Mouse (Mus musculus): ENCODE measurements around the gene Slc29a4. TPM values are rescaled to one million over a fixed set of nuclear protein-coding genes. Genes with fewer than 3 reads are reported as not detected.

Gene Slc29a4
- not detected for total RNA-seq (2018; cell fraction: chromatin; rRNA removed)
- total RNA-seq (2018; cell fraction: cytosol; rRNA removed): not detected
- total RNA-seq (2018; cell fraction: nucleus; rRNA removed): not detected
- not detected in 3 replicates for polyA plus RNA-seq (2018)

GRCm38 (mm10) chr5:142692248-142692647 lies at the start of gene Slc29a4:
Gene Slc29a4, plus strand, starts transcription at chr5:142692512.
- 71% methylated on average over 14 of the region's 14 CpGs for WGBS (ENCODE audit: missing documents)
- Histone ChIP-seq H3K36me3 (ENCODE audit: inconsistent target) (no peaks in the 10 kb centered on the region), H3K27ac (no peak within 1 kb of the TSS)

GRCm38 (mm10) chr5:142648162-142648561 lies 44.1 kb upstream of the Slc29a4 start:
- 89% methylated on average over 7 of the region's 7 CpGs for WGBS (ENCODE audit: missing documents)
- H3K27ac ChIP-seq: no peak overlapping the region
- H3K79me2 ChIP-seq (ENCODE audit: inconsistent target): peaks cover 47% of the 10 kb centered on the region; the same call in 1 of the 2 replicates
- H3K36me3 ChIP-seq (ENCODE audit: inconsistent target): no peaks in the 10 kb centered on the region
- H3K4me3 ChIP-seq (ENCODE audit: inconsistent target): no peak overlapping the region

More at GRCm38 (mm10) chr5:142692248-142692647, at the start of gene Slc29a4:
- H3K4me3 ChIP-seq (ENCODE audit: inconsistent target): no peak within 1 kb of the TSS
- no peaks in the 10 kb centered on the region for H3K79me2 ChIP-seq (ENCODE audit: inconsistent target)

- Histone ChIP-seq H3K36me3 (ENCODE audit: inconsistent target) (0 out of 2 replicates have a peak, but pooled peaks cover under 1% of the 10 kb centered on the region), H3K27ac (no peak overlapping the region), H3K4me3 (ENCODE audit: inconsistent target) (no peak overlapping the region), H3K79me2 (ENCODE audit: inconsistent target) (peaks cover 51% of the 10 kb centered on the region; the same call in 1 of the 2 replicates)
- WGBS (ENCODE audit: missing documents): 82% methylated on average over 4 of the region's 4 CpGs
These were observed 42.8 kb upstream of the Slc29a4 start for GRCm38 (mm10) chr5:142649460-142650050.

- Histone ChIP-seq H3K4me3 (ENCODE audit: inconsistent target) (no peak overlapping the region), H3K79me2 (ENCODE audit: inconsistent target) (peaks cover 51% of the 10 kb centered on the region; the same call in 1 of the 2 replicates), H3K36me3 (ENCODE audit: inconsistent target) (peaks cover 9% of the 10 kb centered on the region; the same call in 1 of the 2 replicates), H3K27ac (no peak overlapping the region)
- 90% methylated on average over 3 of the region's 3 CpGs for WGBS (ENCODE audit: missing documents)
These were observed 41.9 kb upstream of the Slc29a4 start for GRCm38 (mm10) chr5:142650390-142650789.

- H3K36me3 ChIP-seq (ENCODE audit: inconsistent target): peaks cover 12% of the 10 kb centered on the region
- H3K79me2 ChIP-seq (ENCODE audit: inconsistent target): peaks cover 51% of the 10 kb centered on the region; the same call in 1 of the 2 replicates
- H3K4me3 ChIP-seq (ENCODE audit: inconsistent target): no peak overlapping the region
- 90% methylated on average over 6 of the region's 6 CpGs for WGBS (ENCODE audit: missing documents)
- no peak overlapping the region for H3K27ac ChIP-seq
These were observed 41.4 kb upstream of the Slc29a4 start for GRCm38 (mm10) chr5:142650794-142651497.

GRCm38 (mm10) chr5:142652266-142652665 lies 40.0 kb upstream of the Slc29a4 start:
- Histone ChIP-seq H3K79me2 (ENCODE audit: inconsistent target) (peaks cover 49% of the 10 kb centered on the region; the same call in 1 of the 2 replicates), H3K4me3 (ENCODE audit: inconsistent target) (no peak overlapping the region), H3K27ac (no peak overlapping the region), H3K36me3 (ENCODE audit: inconsistent target) (peaks cover 25% of the 10 kb centered on the region)
- 94% methylated on average over 4 of the region's 4 CpGs for WGBS (ENCODE audit: missing documents)

- H3K27ac ChIP-seq: no peak overlapping the region
- WGBS (ENCODE audit: missing documents): 92% methylated on average over 7 of the region's 7 CpGs
- H3K36me3 ChIP-seq (ENCODE audit: inconsistent target): peaks cover 85% of the 10 kb centered on the region
- H3K4me3 ChIP-seq (ENCODE audit: inconsistent target): no peak overlapping the region
- no peaks in the 10 kb centered on the region for H3K79me2 ChIP-seq (ENCODE audit: inconsistent target)
These were observed 31.5 kb upstream of the Slc29a4 start for GRCm38 (mm10) chr5:142660656-142661434.

- peaks cover 60% of the 10 kb centered on the region for H3K36me3 ChIP-seq (ENCODE audit: inconsistent target)
- WGBS (ENCODE audit: missing documents): 83% methylated on average over 3 of the region's 3 CpGs
- no peak overlapping the region for H3K4me3 ChIP-seq (ENCODE audit: inconsistent target)
- H3K79me2 ChIP-seq (ENCODE audit: inconsistent target): no peaks in the 10 kb centered on the region
- no peak overlapping the region for H3K27ac ChIP-seq
These were observed 24.4 kb upstream of the Slc29a4 start for GRCm38 (mm10) chr5:142667921-142668320.

- Histone ChIP-seq H3K36me3 (ENCODE audit: inconsistent target) (peaks cover 53% of the 10 kb centered on the region), H3K4me3 (ENCODE audit: inconsistent target) (no peak overlapping the region), H3K79me2 (ENCODE audit: inconsistent target) (no peaks in the 10 kb centered on the region), H3K27ac (no peak overlapping the region)
- 96% methylated on average over 11 of the region's 11 CpGs for WGBS (ENCODE audit: missing documents)
These were observed 23.6 kb upstream of the Slc29a4 start for GRCm38 (mm10) chr5:142668556-142669263.

GRCm38 (mm10) chr5:142669726-142670125 lies 22.6 kb upstream of the Slc29a4 start:
- 93% methylated on average over 7 of the region's 7 CpGs for WGBS (ENCODE audit: missing documents)
- peaks cover 42% of the 10 kb centered on the region for H3K36me3 ChIP-seq (ENCODE audit: inconsistent target)
- no peak overlapping the region for H3K27ac ChIP-seq
- no peaks in the 10 kb centered on the region for H3K79me2 ChIP-seq (ENCODE audit: inconsistent target)
- no peak overlapping the region for H3K4me3 ChIP-seq (ENCODE audit: inconsistent target)

- H3K36me3 ChIP-seq (ENCODE audit: inconsistent target): peaks cover 9% of the 10 kb centered on the region; the same call in 1 of the 2 replicates
- H3K4me3 ChIP-seq (ENCODE audit: inconsistent target): no peak overlapping the region
- no peaks in the 10 kb centered on the region for H3K79me2 ChIP-seq (ENCODE audit: inconsistent target)
- no peak overlapping the region for H3K27ac ChIP-seq
- 39% methylated on average over 5 of the region's 5 CpGs for WGBS (ENCODE audit: missing documents)
These were observed 19.2 kb upstream of the Slc29a4 start for GRCm38 (mm10) chr5:142673082-142673481.

- whole genome bisulfite sequencing (ENCODE audit: missing documents): 91% methylated on average over 7 of the region's 7 CpGs
- Histone ChIP-seq H3K27ac (no peak overlapping the region), H3K4me3 (ENCODE audit: inconsistent target) (no peak overlapping the region), H3K36me3 (ENCODE audit: inconsistent target) (no peaks in the 10 kb centered on the region), H3K79me2 (ENCODE audit: inconsistent target) (no peaks in the 10 kb centered on the region)
These were observed 14.2 kb upstream of the Slc29a4 start for GRCm38 (mm10) chr5:142678141-142678571.

- no peaks in the 10 kb centered on the region for H3K79me2 ChIP-seq (ENCODE audit: inconsistent target)
- H3K4me3 ChIP-seq (ENCODE audit: inconsistent target): no peak overlapping the region
- H3K27ac ChIP-seq: no peak overlapping the region
- H3K36me3 ChIP-seq (ENCODE audit: inconsistent target): no peaks in the 10 kb centered on the region
- 92% methylated on average over 1 of the region's 1 CpGs for WGBS (ENCODE audit: missing documents)
These were observed 13.2 kb upstream of the Slc29a4 start for GRCm38 (mm10) chr5:142679065-142679464.

GRCm38 (mm10) chr5:142681911-142682310 lies 10.4 kb upstream of the Slc29a4 start:
- H3K4me3 ChIP-seq (ENCODE audit: inconsistent target): no peak overlapping the region
- 84% methylated on average over 3 of the region's 3 CpGs for WGBS (ENCODE audit: missing documents)
- H3K27ac ChIP-seq: no peak overlapping the region
- no peaks in the 10 kb centered on the region for H3K36me3 ChIP-seq (ENCODE audit: inconsistent target)
- no peaks in the 10 kb centered on the region for H3K79me2 ChIP-seq (ENCODE audit: inconsistent target)
